Mouse (Mus musculus) lung, adult 2 months (tissue): Measurements from ENCODE around the gene Prdm11.

ENCODE experiments used
- CTCF ChIP-seq: fragments of 200-500 bp; IDR thresholded peaks from 2 replicates; pipeline ENCODE4 v1.5.1; 2011; ENCODE audit warnings: mild to moderate bottlenecking, low read length, control low read depth; ENCODE audit not compliant: insufficient read depth
- POLR2A ChIP-seq: fragments of 200-500 bp; IDR thresholded peaks from 2 replicates; pipeline ENCODE4 v1.6.1; 2011; ENCODE audit warnings: low read depth, mild to moderate bottlenecking, control low read depth, low read length, borderline replicate concordance; ENCODE audit errors: extremely low read depth

GRCm38 (mm10) chr2:92980165-92980564 is 65.8 kb downstream of the Prdm11 start:
- TF ChIP-seq CTCF = no peak
- TF ChIP-seq POLR2A = no peak
